Mouse (Mus musculus) lung, embryonic 16.5 days (tissue): ENCODE results near the gene Xkr7. TPM values are rescaled to one million over a fixed set of nuclear protein-coding genes. Genes with fewer than 3 reads are reported as not detected.
A peak's percentile ranks its signal among the peaks of the same experiment; 100 is the strongest.

Source experiments
- ATAC-seq: fragments of 200-750 bp; cut with Nextera tagmentation; 2 replicates; pipeline ENCODE4 v1.8.0; 2017; ENCODE audit warnings: low read depth, mild to moderate bottlenecking, moderate library complexity
- H3K27ac ChIP-seq: fragments of 300-500 bp; sonication (generic); 2 replicates; pipeline ENCODE4 v1.5.1; 2014; ENCODE audit warnings: mild to moderate bottlenecking, control low read depth, low read length
- H3K27me3 ChIP-seq: fragments of 300-500 bp; sonication (generic); 2 replicates; pipeline ENCODE4 v1.6.1; 2014; ENCODE audit warnings: low read depth, low read length, mixed read lengths; ENCODE audit not compliant: control insufficient read depth, insufficient read depth
- H3K36me3 ChIP-seq: fragments of 300-500 bp; sonication (generic); 2 replicates; pipeline ENCODE4 v1.6.1; 2014; ENCODE audit warnings: low read length; ENCODE audit not compliant: control insufficient read depth, insufficient read depth
- H3K4me1 ChIP-seq: fragments of 300-500 bp; sonication (generic); replicated peaks from 2 replicates; pipeline ENCODE4 v1.6.1; 2014; ENCODE audit warnings: low read length, mixed read lengths; ENCODE audit not compliant: control insufficient read depth, insufficient read depth
- H3K4me2 ChIP-seq: fragments of 300-500 bp; sonication (generic); 2 replicates; pipeline ENCODE4 v1.6.1; 2014; ENCODE audit warnings: low read depth, low read length, control low read depth
- H3K4me3 ChIP-seq: fragments of 300-500 bp; sonication (generic); 2 replicates; pipeline ENCODE4 v1.5.1; 2014; ENCODE audit warnings: mild to moderate bottlenecking, low read length, control low read depth
- H3K9ac ChIP-seq: fragments of 300-500 bp; sonication (generic); 2 replicates; pipeline ENCODE4 v1.6.1; 2014; ENCODE audit warnings: low read length, control low read depth
- H3K9me3 ChIP-seq: fragments of 300-500 bp; sonication (generic); 2 replicates; pipeline ENCODE4 v1.6.1; 2016; ENCODE audit warnings: low read length; ENCODE audit not compliant: control insufficient read depth
- WGBS: fragments of 180-500 bp; shearing (Covaris S2); extraction: QIAGEN DNeasy Blood & Tissue Kit; methylation state at CpG from one replicate; pipeline ENCODE4 v1.1.7; 2014; 5-methylcytosine and 5-hydroxymethylcytosine counted together
- polyA plus RNA-seq: library from polyadenylated mRNA; unstranded; fragments of >200 nt; fragmentation: Nextera tagmentation; extraction: Ambion mirVana; gene quantifications from 2 replicates; pipeline ENCODE4 v1.2.1, GENCODE M21; 2015

Gene Xkr7
- polyA plus RNA-seq, 1 experiment from 2014 or later = not detected

DNA sequence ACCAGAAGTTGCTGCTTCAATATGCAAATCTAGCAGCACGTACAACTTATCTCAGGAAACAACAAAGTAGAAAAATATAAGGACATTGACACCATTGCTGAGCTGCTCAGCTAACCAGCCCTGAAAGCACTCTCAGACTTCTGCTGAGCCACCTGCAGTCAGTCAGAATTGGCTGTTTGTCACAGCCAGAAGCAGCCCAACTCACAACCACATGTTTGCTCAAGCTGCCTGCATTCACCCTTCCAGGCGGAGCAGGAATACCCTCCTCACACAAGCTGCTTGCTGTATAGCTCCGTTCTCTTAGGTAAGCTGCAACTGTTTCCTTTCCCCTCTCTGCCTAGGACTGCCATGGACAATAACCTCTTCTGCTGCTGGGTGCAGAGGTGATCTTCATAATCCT is 31.7 kb downstream of the Xkr7 start:
- no peak for ATAC-seq
- Histone ChIP-seq H3K36me3 (no peaks in the 10 kb centered on the region), H3K9me3 (no peaks in the 10 kb centered on the region), H3K4me3 (no peak overlapping the region), H3K4me2 (no peak overlapping the region), H3K4me1 (no peaks in the 10 kb centered on the region), H3K27me3 (0 out of 2 replicates have a peak, but pooled peaks cover 4% of the 10 kb centered on the region), H3K27ac (no peak overlapping the region), H3K9ac (no peak overlapping the region)
- WGBS = 35% methylated on average over 3 of the region's 3 CpGs

- no peaks in the 10 kb centered on the region for H3K4me1 ChIP-seq
- H3K27ac ChIP-seq = peak overlapping the region; percentile 12; the same call in 1 of the 2 replicates
- no peak for ATAC-seq
- H3K4me2 ChIP-seq = no peak overlapping the region
- H3K9me3 ChIP-seq = no peaks in the 10 kb centered on the region
- WGBS = 57% methylated on average over 9 of the region's 9 CpGs
- H3K27me3 ChIP-seq = 0 out of 2 replicates have a peak, but pooled peaks cover 4% of the 10 kb centered on the region
- H3K36me3 ChIP-seq = no peaks in the 10 kb centered on the region
- no peak overlapping the region for H3K9ac ChIP-seq
- no peak overlapping the region for H3K4me3 ChIP-seq
These were observed 32.7 kb downstream of the Xkr7 start for GRCm38 (mm10) chr2:153064190-153064970.

- peaks cover 15% of the 10 kb centered on the region for H3K27me3 ChIP-seq
- H3K9me3 ChIP-seq = no peaks in the 10 kb centered on the region
- peak; percentile 84 for ATAC-seq
- peak within 1 kb of the TSS; percentile 45 for H3K9ac ChIP-seq
- no peaks in the 10 kb centered on the region for H3K4me1 ChIP-seq
- WGBS = 42% methylated on average over 12 of the region's 12 CpGs
- H3K4me3 ChIP-seq = peak within 1 kb of the TSS; percentile 30
- H3K36me3 ChIP-seq = no peaks in the 10 kb centered on the region
- peak within 1 kb of the TSS; percentile 39 for H3K4me2 ChIP-seq
- H3K27ac ChIP-seq = peak within 1 kb of the TSS; percentile 79
These were observed 34.3 kb downstream of the Xkr7 start, which contains the start of gene Ccm2l for GRCm38 (mm10) chr2:153065747-153066508. Gene Ccm2l, plus strand, starts transcription at chr2:153065955.

DNA sequence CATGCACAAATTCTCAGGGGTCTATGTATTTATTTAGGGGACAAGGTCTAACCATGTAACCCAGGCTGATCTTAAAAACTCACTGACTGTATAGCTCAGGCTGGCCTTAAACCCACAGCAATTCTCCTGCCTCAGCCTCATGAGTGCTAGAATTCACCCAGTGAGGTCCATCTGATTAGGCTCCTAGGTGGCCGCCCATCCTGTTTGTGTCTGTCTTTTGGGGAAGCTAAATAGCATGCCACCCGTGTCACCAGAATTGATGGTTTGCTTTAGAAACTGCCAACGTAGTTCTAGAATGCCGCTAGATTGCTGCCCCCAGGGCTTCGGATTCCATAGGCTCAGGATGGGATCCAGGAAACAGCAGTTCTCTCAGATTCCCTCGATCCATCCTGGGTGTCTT is 35.3 kb downstream of the Xkr7 start:
- H3K4me3 ChIP-seq = peak overlapping the region; percentile 30
- H3K9ac ChIP-seq = no peak overlapping the region
- no peak for ATAC-seq
- peak overlapping the region; percentile 79 for H3K27ac ChIP-seq
- WGBS = 47% methylated on average over 6 of the region's 6 CpGs
- no peaks in the 10 kb centered on the region; the same call in 1 of the 2 replicates for H3K4me1 ChIP-seq
- H3K9me3 ChIP-seq = no peaks in the 10 kb centered on the region
- H3K4me2 ChIP-seq = peak overlapping the region; percentile 39
- no peaks in the 10 kb centered on the region for H3K36me3 ChIP-seq
- peaks cover 25% of the 10 kb centered on the region for H3K27me3 ChIP-seq

- H3K4me2 ChIP-seq = no peak overlapping the region
- H3K27me3 ChIP-seq = peaks cover 37% of the 10 kb centered on the region
- WGBS = 16% methylated on average over 23 of the region's 23 CpGs
- no peak for ATAC-seq
- H3K9me3 ChIP-seq = no peaks in the 10 kb centered on the region
- H3K9ac ChIP-seq = no peak overlapping the region
- H3K36me3 ChIP-seq = no peaks in the 10 kb centered on the region
- H3K27ac ChIP-seq = no peak overlapping the region
- no peak overlapping the region for H3K4me3 ChIP-seq
- no peaks in the 10 kb centered on the region; the same call in 1 of the 2 replicates for H3K4me1 ChIP-seq
These were observed 39.3 kb downstream of the Xkr7 start for GRCm38 (mm10) chr2:153070762-153071490.

DNA sequence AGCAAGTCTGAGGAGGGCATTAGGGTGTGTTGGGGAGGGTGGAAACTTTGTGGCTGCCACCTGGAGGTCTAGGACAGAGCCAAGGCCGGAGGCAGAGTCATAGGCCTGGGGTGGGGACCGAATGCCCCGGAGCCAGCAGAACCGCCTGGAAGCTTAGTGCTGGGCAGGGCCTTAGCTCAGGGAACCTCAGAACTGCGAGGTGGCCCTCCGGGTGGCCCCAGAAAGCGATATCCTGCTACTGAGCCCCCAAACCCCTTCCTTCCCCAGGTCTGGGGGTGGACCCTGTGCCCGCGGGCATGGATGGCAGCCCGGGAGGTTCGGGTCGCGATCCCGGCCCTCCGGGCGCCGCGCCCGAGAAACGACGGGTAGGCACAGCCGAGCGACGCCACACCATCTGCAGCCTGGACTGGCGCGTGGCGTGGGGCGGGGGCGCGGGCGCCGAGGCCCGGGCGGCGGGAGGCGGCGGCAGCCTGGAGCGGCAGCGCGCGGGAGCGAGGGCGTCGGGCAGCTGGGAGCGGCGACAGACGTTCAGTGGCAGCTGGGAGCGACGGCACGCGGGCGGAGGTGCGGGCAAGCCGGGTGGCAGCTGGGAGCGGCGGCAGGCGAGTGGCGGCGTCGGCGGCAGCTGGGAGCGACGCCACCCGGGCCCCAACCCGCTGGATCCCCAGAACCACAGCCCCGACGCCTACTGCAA is 40.0 kb downstream of the Xkr7 start:
- 12% methylated on average over 39 of the region's 67 CpGs for WGBS
- Histone ChIP-seq H3K27me3 (peaks cover 37% of the 10 kb centered on the region), H3K4me2 (peak overlapping the region; percentile 49), H3K4me3 (peak overlapping the region; percentile 36), H3K36me3 (no peaks in the 10 kb centered on the region), H3K9me3 (no peaks in the 10 kb centered on the region), H3K27ac (no peak overlapping the region), H3K4me1 (no peaks in the 10 kb centered on the region; the same call in 1 of the 2 replicates), H3K9ac (peak overlapping the region; percentile 26; the same call in 1 of the 2 replicates)
- ATAC-seq = peak; percentile 41; the same call in 1 of the 2 replicates

- Histone ChIP-seq H3K4me3 (no peak overlapping the region), H3K27me3 (peaks cover 33% of the 10 kb centered on the region), H3K9ac (no peak overlapping the region), H3K9me3 (no peaks in the 10 kb centered on the region), H3K27ac (no peak overlapping the region), H3K4me2 (no peak overlapping the region), H3K36me3 (no peaks in the 10 kb centered on the region), H3K4me1 (no peaks in the 10 kb centered on the region; the same call in 1 of the 2 replicates)
- no peak for ATAC-seq
- 85% methylated on average over 10 of the region's 10 CpGs for WGBS
These were observed 43.0 kb downstream of the Xkr7 start for GRCm38 (mm10) chr2:153074651-153075050.

DNA sequence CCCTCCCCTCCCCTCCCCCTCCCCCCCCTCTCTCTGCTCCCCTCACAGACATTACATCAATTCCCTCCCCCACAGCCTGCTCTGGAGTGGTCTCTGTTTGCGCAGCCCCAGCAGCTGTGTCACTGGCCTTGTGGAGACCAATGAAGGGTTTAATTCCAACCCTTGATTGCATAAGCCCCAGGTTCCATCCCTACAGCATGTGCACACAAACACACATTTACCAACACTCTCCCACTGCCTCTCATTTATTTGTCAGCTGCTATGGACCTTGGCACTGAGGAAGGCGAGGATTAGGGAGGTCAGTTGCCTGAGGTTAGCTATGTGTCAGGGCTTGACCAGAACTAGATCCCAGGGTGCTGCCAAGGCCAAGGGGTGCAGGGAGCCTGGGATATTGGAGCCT is 44.3 kb downstream of the Xkr7 start:
- H3K9ac ChIP-seq = no peak overlapping the region
- H3K4me3 ChIP-seq = no peak overlapping the region
- H3K27me3 ChIP-seq = peaks cover 22% of the 10 kb centered on the region
- H3K9me3 ChIP-seq = no peaks in the 10 kb centered on the region
- H3K4me1 ChIP-seq = no peaks in the 10 kb centered on the region; the same call in 1 of the 2 replicates
- WGBS = 26% methylated on average over 2 of the region's 2 CpGs
- H3K36me3 ChIP-seq = no peaks in the 10 kb centered on the region
- ATAC-seq = no peak
- no peak overlapping the region for H3K27ac ChIP-seq
- H3K4me2 ChIP-seq = no peak overlapping the region
